Mouse (Mus musculus) ZHBTc4 (cell line): ENCODE results near the gene Dnajc7.

Experiments used
- DNase-seq: peaks from one replicate; pipeline ENCODE4 v3.0.0-alpha.2; 2011; ENCODE audit warnings: low read depth, low spot score

Gene Dnajc7

DNA sequence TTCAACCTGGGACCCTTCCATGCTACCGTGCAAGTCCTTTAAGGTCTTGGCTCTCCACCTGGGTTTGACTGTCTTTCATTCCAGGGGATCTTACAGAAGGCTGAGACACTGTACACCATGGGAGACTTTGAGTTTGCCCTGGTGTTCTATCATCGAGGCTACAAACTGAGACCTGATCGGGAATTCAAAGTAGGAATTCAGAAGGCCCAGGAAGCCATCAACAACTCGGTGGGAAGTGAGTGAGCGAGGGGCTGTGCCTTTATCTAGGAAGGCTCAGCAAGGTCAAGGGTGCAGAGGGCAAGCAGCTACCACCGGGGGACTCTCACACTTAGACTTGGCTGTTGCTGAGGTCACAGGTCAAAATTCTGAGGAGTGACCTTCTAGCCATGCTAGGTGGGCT lies 69.9 kb downstream of the Dnajc7 start:
- peak; percentile 77 for DNase-seq

DNA sequence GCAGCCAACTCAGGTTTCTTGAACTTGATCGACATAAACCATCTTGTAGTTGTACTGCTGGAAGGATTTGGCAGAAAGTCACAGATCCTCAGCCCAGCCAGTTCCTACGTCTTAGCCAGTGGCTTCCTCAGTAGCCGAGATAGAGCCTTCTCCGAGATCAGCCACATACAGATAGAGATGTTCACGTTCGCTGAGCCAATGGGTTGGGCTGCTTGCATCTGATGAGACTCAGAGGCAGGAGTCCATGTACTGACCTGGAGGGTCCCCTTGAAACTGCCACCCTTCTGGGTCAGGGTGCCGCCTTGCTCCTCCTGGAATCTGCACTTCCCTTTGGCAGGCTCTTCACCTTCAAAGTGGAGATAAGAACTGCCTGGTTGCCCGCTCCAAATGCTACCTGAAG lies 70.5 kb downstream of the Dnajc7 start:
- no peak for DNase-seq

DNA sequence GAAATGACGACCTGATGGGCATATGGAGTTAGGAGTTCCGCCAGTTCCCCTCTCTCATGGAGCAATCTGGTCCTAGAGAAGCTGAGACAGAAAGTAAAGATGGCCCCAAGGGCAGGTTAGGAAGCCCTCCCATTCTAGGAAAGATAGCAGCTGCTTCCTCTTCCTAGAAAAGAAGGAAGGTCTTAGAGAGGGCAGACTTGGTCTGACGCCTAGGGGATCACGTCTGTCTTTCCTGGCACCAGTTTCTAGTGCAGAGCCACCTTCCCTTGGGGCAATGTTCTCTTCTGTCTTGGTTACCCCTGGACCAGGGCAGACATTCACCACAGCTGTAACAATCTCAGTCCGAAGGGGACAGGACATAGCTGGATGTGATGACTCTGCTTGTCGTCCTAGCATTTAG lies 71.8 kb downstream of the Dnajc7 start:
- no peak for DNase-seq

DNA sequence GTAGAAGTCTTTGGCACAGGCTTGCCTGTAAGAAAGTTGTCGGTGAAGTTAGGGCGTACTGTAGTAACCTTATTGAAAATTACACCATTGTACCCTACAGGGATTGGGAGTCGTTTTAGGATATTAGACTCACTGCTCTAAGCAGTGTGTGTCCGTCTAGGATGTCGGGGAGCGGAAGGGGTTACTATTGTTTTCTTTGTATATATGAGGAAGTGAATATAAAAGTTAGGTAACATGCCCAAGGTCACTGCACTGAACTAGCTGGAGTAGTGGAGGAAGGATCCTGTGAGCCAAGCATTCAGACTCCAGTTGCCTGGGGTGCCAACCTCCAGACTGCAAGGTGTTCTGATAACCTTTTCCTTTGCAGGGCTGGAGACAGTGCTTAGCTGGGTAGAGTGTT lies 73.0 kb downstream of the Dnajc7 start:
- DNase-seq = no peak

DNA sequence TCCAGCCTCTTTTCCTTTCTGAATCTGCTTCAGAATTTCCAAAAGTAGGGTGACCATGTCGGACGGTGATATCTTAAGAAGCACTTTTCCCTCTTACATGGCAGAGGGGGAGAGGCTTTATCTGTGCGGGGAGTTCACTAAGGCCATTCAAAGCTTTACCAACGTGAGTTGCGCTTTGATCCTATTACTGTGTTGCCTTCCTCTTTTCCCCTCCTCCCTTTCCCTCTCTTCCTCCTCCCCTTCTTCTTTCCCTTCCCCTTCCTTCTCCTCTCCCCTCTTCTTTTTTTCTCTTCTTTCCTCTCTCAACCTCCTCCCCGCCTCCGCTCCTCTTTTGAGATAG lies 74.3 kb downstream of the Dnajc7 start:
- no peak for DNase-seq

DNA sequence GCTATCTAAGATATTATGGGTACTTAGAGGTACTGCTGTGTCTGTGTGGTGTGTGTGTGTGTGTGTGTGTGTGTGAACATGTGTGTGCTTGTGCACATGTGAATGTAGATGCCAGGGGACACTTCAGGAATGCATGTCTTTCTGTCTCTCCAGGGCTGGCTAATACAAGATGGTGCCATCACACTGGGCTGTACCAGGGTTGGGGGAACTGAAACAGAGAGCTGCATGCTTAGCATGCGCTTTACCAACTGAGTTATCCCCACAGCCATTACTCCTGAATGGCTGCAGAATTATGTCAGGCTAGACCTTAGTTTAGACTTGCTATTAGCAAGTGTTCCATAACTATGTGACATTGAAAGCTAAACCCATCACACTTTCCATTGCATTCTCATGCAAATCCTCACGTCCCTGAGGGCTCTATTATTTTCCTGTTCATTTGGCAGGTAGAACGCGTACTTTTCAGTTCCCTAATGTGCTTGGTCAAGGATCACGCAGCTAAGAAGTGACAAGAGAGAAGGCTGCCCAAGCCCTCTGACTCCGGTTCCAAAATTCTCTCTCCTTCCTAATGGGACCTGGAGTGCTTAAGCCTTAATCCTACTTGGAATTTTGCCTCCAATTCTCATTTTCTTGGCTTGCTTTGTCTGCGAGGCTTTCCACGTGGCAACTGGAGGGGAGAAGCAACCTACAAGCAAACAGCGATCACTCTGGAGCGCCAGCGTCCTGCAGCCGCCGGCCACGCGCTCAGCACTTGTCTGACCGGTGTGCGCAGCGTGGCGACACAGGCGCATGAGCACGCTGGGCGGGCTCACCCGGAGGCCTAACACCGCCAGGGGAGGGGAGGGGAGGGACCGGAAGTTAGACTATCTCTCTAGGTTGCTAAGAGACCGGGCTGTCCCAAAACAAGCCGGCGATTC lies 74.9 kb downstream of the Dnajc7 start, which contains the start of gene Ttc25:
Gene Ttc25, plus strand, starts transcription at position 776 of the 914 bp plus-strand sequence.
- DNase-seq = peak; percentile 97

DNA sequence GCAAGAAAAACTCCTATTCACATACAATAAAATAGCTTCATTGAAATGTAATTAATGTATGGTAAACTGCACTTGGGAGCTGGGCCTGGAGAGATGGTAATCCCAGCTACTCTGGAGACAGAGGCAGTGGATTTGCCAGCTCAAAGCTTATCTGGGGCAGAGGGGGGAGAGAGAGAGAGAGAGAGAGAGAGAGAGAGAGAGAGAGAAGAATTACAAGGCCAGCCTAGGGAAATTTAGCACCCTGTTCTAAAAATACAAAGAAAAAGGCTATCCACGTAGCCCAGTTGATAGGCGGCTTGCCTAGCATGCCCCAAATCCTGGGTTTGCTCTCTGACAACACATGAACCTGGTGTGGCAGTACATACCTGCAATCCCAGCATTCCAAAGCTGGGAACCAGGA lies 78.4 kb downstream of the Dnajc7 start:
- DNase-seq = no peak

DNA sequence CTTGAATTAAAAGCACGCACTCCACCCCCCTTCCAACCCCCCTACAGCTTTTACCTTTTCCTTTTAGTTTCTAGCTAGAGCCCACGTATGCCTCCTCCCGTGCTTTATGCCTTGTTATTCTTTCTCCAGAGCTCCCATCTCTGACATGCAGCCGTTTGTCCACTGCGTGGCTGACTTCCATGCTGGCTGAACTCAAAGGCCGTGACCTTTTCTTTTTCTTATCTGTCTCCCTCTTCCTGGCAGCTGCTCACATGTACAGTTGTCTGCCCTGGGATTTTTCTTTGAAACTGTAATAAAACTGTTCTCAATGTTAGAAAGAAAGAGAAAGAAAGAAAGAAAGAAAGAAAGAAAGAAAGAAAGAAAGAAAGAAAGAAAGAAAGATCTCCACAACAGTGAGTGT lies 79.0 kb downstream of the Dnajc7 start:
- no peak for DNase-seq

DNA sequence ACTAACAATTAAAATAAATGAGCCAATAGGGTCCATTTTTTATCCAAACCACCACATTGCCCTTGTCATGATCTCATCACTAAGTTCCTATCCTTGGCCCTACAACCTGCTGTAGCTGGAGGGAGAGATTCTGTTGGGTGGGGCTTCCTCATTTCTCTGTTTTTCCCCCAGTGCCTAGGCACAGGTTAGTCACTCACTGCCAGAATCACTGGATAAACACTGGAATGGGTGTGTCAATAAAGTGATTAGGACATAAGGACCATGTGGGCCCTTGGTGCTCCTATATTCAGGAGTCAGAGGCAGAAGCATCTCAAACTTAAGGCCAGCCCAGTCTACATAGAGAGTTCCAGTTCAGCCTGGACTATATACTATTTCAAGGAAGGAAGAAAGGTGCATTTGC lies 83.5 kb downstream of the Dnajc7 start:
- DNase-seq = no peak

DNA sequence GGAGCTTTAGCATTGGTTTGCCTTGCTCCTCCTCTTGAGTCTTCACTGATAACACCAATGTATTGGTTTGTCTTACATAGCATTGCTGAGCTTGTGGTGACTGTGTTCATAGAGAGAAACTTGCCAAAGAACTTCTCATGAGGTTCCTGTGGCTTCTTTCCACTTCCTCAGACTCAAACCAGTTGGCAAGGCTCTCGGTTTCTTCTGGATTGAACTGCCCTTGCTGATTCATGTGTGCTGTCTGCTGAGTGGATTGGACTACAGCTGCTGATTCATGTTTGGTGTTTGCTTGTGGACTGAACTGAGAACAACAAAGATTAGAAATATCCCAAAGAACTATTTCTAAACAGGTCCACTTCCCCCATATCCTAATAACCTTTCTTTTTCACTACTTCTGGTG lies 84.0 kb downstream of the Dnajc7 start:
- no peak for DNase-seq

DNA sequence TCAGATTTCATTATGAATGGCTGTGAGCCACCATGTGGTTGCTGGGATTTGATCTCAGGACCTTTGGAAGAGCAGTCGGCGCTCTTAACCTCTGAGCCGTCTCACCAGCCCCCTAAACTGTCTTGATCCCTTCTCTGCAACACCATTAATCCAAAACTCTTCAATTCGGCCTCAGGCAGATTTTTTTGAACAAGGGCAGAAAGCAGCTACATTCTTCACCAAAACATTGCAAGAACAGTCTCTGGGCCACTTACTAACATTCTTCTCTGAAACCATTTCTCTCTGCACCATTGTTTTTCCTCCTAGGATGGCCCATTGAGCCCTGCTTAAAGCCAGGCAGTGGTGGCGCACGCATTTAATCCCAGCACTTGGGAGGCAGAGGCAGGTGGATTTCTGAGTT lies 85.1 kb downstream of the Dnajc7 start:
- peak; percentile 71 for DNase-seq

DNA sequence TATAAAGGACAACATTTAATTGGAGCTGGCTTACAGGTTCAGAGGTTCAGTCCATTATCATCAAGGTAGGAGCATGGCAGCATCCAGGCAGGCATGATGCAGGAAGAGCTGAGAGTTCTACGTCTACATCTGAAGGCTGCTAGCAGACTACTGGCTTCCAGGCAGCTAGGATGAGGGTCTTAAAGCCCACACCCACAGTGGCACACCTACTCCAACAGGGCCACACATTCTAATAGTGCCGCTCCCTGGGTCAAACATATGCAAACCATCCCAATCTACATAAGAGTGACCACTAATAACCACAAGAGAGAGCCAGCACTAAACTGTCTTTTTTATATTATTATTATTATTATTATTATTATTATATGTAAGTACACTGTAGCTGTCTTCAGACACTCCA lies 85.6 kb downstream of the Dnajc7 start:
- peak; percentile 59 for DNase-seq

DNA sequence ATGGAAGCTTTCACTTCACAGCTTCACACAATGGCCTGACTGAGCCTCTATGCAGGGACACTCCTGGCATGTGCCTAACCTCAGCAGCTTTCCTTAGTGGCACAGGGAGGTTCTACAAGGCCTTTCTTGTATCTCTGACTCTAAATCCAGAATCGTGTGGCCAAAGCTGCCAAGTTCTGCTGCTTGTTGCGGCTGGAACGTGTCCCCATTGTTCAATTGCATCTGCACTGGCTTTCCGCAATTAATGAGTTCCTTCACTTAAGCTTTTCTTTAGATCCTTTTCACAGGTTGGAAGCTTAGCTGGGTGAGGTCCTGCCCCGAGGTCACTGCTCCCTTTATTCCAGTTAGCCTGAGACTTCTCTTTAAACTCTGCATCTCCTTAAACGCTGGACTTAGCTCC lies 86.1 kb downstream of the Dnajc7 start:
- peak; percentile 79 for DNase-seq
